Mouse (Mus musculus) kidney, adult 2 months (tissue): ENCODE results near the gene AI467606.

Experiments
- CTCF ChIP-seq: fragments of 200-500 bp; conservative IDR thresholded peaks from 2 replicates; pipeline ENCODE4 v1.5.1; 2011; ENCODE audit warnings: low read depth, mild to moderate bottlenecking, control low read depth, low read length, moderate library complexity, mixed read lengths; ENCODE audit not compliant: insufficient read depth, insufficient read length
- POLR2A ChIP-seq: fragments of 200-500 bp; IDR thresholded peaks from one replicate; pipeline ENCODE4 v1.6.1; 2011; ENCODE audit warnings: low read depth, low read length, control low read depth

GRCm38 (mm10) chr7:127083689-127084088 lies 7.5 kb upstream of the AI467606 start:
- TF ChIP-seq CTCF (no peak), POLR2A (no peak)
